Mouse (Mus musculus): ENCODE results near the gene 1700034J05Rik. TPM values are rescaled to one million over a fixed set of nuclear protein-coding genes. Genes with fewer than 3 reads are reported as not detected.

Gene 1700034J05Rik
- total RNA-seq, 2 experiments from 2014 or later, result not detected

GRCm38 (mm10) chr6:146935957-146936356 is 18.3 kb downstream of the 1700034J05Rik start:
- no peak for DNase-seq (ENCODE audit: low spot score)
- intact Hi-C loops (cut with DNase I), result no loop called here

DNA sequence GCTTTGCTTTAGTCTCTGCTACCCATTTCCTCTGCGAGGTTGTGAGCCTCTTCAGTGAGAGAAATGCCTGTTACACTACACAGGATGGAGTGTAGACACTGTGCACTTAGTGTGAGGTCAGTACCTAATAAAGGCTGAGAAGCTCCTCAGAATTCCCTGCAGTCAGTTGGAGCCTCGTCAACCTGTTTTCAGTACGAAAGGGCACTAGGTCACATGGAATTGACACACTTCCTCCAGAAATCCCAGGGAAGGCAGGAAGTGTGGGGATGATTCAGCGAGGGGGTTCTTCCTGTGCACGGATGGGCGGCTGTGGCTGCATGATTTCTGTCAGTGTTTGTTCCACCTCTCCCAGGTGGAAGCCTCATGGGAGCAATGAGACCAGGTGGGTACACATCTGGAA is 21.1 kb downstream of the 1700034J05Rik start:
- no peak for DNase-seq (ENCODE audit: low spot score)
- intact Hi-C loops (cut with DNase I), result loop anchor here (5.0 kb wide), 1 partner anchor 46 kb away; the partner anchor contains the start of gene Ppfibp1

DNA sequence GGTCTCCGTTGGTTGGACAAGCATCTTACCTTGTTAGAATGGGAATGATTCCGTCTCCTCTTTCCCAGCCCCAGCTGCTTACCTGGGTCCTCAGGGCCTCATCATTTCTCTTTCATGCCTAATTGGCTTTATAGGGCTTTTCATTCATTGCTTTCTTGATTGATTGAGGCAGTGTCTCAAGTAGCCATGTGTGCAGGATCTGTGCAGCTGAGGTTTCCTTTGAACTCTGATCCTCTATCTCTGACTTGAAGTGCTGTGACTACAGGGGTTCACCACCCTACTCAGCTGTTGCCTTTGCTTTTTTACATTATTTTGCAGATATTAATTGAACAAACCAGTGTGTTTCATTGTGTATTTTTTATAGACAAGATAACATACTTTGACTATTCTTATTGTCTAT is 25.2 kb downstream of the 1700034J05Rik start:
- no peak for DNase-seq (ENCODE audit: low spot score)
- intact Hi-C loops (cut with DNase I), result no loop called here

GRCm38 (mm10) chr6:146928108-146928507 is 26.1 kb downstream of the 1700034J05Rik start:
- intact Hi-C loops (cut with DNase I), result no loop called here
- no peak for DNase-seq (ENCODE audit: low spot score)

DNA sequence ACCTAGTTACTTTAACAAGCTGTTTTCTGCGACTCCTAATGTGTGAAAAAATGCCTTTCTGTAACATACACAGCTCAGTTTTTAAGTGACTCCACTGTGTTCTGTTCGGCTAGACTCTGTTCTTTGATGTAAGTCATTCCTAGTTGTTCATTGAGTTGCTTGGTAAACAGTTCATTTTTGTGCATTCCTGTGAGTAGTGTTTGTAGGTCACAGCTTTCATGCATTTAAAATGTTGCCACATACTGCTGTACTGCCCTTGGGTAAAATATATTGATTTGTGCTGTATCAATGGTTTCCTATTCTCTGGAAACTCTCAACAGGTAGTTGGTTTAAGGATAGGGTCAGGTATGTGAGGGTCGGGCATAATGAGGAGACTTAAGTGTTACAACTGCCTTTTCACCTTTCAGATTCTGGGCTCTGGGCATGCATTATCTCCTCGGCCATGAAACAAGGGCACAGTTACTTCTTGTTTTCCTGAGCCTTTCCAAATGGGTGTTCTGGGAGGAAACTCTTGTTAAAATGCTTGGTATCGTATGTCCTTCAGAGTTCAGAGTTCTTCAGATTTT is 27.7 kb downstream of the 1700034J05Rik start:
- intact Hi-C loops (cut with DNase I), result no loop called here
- DNase-seq (ENCODE audit: low spot score), result no peak

DNA sequence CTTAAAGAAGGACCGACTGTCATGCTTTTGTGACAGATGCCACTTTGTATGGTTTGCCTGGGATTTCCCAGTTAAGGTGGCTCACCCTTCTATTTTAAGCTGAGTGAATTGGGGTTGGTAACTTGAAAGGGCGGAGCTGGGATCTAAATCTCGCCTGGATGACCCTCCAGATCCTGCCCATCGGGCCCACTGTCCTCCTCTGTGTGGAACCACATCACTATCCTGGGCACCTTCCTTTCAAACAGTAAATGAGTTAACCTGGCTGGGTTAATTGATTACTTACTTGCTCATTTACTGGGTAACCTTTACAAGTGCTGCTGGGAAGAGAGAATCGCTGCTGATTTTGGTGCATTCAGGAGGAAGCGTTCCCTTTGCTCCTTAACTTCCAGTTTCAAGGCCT is 35.9 kb downstream of the 1700034J05Rik start:
- no peak for DNase-seq (ENCODE audit: low spot score)
- intact Hi-C loops (cut with DNase I), result no loop called here

- intact Hi-C loops (cut with DNase I), result no loop called here
- no peak for DNase-seq (ENCODE audit: low spot score)
Observed at GRCm38 (mm10) chr6:146917396-146917795, 36.8 kb downstream of the 1700034J05Rik start.

GRCm38 (mm10) chr6:146915808-146916207 is 38.4 kb downstream of the 1700034J05Rik start:
- no peak for DNase-seq (ENCODE audit: low spot score)
- intact Hi-C loops (cut with DNase I), result no loop called here

- intact Hi-C loops (cut with DNase I), result no loop called here
- no peak for DNase-seq (ENCODE audit: low spot score)
Observed at GRCm38 (mm10) chr6:146913489-146914198, 40.6 kb downstream of the 1700034J05Rik start.

- no peak for DNase-seq (ENCODE audit: low spot score)
- intact Hi-C loops (cut with DNase I), result no loop called here
Observed at GRCm38 (mm10) chr6:146912835-146913488, 41.3 kb downstream of the 1700034J05Rik start.

DNA sequence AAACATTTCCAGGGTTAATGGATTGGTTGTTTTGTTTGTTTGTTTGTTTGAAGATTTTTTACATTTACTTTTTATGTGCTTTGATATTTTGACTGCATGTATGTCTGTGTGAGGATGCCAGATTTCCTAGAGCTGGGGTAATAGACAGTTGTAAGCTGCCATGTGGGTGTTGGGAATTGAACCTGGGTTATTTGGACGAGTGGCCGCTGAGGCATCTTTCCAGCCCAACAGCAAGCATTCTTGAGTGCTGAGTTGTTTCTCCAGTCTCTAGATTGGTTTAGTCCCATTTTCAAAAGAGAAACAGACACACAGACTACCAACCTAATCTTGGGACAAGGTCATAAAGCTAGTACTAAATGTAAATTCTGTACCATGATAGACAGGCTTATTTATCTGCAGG is 43.4 kb downstream of the 1700034J05Rik start:
- no peak for DNase-seq (ENCODE audit: low spot score)
- intact Hi-C loops (cut with DNase I), result no loop called here

DNA sequence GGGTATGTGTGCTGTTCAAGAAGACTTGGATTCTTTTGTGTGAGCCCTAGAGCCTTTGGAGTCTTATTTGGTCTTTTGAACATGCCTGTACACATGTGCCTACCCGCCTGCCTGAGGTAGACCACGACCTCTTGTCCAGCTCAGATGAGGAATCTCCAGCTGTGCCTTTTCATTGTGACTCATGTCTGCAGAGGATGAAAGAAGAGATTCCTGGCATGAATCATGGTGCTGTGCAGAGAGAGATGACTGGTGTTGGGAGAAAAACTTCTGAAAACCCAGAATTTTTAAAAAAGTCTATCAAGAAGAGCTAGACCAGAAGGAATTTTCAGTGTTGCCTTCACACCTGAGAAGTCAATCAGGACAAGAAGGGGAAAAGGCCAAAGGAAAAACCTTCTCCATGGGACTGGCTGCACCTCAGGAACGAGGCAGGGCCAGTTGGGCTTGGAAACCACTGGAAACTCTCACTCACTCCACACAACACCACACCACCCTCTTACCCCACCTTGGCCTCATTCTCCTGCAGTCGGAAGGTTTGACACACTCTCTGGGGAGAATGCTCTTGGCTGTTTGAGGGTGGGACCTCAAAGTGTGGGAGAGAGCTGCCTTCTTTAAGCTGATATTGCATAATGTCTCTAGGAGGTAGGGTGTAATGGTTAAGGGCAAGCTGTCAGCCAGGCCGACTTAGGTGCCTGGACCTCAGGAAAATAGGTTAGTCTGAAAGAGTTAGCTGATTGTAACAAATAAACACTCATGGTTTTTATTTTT is 44.3 kb downstream of the 1700034J05Rik start:
- intact Hi-C loops (cut with DNase I), result no loop called here
- no peak for DNase-seq (ENCODE audit: low spot score)

- intact Hi-C loops (cut with DNase I), result no loop called here
- no peak for DNase-seq (ENCODE audit: low spot score)
Observed at GRCm38 (mm10) chr6:146908801-146909200, 45.4 kb downstream of the 1700034J05Rik start.

GRCm38 (mm10) chr6:146907795-146908190 is 46.4 kb downstream of the 1700034J05Rik start:
- intact Hi-C loops (cut with DNase I), result no loop called here
- no peak for DNase-seq (ENCODE audit: low spot score)

GRCm38 (mm10) chr6:146907061-146907794 is 47.0 kb downstream of the 1700034J05Rik start:
- DNase-seq (ENCODE audit: low spot score), result no peak
- intact Hi-C loops (cut with DNase I), result no loop called here

DNA sequence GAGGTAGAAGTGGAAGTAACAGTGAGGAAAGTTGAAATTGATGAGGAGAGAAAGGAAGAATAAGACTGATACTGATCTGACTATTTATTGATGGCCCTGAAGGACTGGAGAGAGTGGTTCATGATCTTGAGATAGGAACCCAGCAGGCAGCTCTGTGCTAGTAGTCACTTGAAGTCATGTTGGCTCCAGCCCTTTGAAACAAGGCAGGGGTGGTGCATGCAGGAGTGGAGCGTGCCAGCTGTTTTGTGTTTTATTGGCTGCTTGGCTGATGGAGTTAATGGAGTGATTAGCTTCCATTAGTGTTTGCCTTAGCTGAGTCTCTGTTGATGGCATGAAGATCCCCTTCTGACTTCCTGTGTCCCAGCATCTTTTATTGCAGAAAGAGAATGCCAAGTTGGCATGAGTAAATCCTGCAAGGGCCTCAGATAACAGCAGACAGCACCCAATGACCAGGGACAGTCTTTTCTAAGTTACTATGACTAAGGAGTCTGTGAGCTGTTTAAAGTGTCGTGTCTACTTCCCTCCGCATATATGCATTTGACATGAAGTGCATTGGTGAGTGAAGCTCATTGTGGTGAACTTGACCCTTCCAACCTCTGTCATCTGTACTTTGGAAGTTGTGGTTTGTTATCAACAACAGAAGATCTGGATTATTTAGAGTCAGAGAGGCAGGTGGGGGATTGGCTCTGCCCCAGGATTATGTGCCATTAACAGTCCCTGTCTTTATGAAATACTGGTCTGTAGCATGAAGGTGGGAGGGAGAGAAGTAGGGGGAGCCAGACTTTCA is 48.0 kb downstream of the 1700034J05Rik start:
- intact Hi-C loops (cut with DNase I), result no loop called here
- DNase-seq (ENCODE audit: low spot score), result no peak

GRCm38 (mm10) chr6:146904707-146905106 is 49.5 kb downstream of the 1700034J05Rik start:
- intact Hi-C loops (cut with DNase I), result no loop called here
- DNase-seq (ENCODE audit: low spot score), result no peak

DNA sequence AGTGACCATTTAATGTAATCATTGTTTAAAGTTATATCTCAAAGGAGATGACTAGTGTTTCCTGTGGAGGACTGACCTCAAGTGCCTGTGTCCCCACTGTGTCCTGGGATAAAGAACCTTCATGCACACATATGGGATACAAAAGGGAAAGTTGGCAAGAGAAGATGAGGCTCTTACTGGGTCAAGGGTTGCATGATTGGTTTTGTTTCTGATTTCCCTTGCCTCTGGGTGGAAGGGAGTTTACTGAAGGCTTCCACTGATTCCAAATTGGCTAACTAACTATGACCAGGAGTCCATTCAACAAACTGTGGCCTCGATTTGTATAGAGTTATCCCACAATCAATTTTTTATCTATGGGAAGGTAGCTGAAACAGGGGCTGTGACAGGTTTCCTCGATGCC is 50.6 kb downstream of the 1700034J05Rik start:
- intact Hi-C loops (cut with DNase I), result no loop called here
- DNase-seq (ENCODE audit: low spot score), result no peak

DNA sequence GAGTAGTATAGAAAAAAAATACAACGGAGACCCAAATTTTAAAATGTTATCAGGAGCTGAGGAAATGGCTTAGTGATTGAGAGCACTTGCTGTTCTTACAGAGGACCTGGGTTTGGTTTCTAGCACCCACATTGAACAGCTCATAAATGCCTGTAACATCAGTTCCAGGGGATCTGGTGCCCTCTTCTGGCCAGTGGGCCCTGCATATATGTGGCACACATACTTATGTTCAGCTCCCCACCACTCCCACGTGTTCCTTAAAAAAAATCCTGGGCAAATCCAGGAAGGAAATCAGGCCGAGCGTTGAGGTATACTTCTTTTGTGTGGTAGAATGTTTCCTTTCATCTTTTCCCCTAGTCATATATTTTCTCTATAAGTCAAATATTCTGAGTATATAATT is 52.3 kb downstream of the 1700034J05Rik start:
- intact Hi-C loops (cut with DNase I), result no loop called here
- no peak for DNase-seq (ENCODE audit: low spot score)
